Mouse (Mus musculus) liver, postnatal 0 days (tissue): ENCODE data around the gene Tmem171.

Source experiments
- CTCF ChIP-seq: sonication (generic); IDR thresholded peaks from 2 replicates; pipeline ENCODE4 v1.5.1; 2016; ENCODE audit warnings: antibody characterized with exemption, low read depth
- EP300 ChIP-seq: IDR thresholded peaks from 2 replicates; pipeline ENCODE4 v1.6.1; 2016; ENCODE audit warnings: antibody characterized with exemption, low read depth, mild to moderate bottlenecking

DNA sequence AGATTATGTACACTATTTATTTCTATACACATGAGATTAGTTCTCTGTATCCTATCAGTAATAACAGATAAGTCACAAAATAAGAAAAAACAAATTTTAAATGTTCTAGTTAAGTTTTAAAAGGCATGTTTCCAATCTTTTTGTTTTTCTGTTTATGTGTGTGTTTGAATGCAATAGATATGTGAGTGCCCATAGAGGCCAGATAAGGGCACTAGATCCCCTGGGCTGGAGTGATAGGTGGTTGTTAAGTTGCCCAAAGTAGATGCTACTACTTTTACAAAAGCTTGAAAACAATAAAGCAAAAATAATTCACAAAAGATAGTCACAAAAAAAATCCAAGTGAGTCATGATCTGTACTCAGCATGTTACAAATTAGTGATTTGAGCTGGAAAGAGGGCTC, 49.2 kb upstream of the Tmem171 start:
- TF ChIP-seq CTCF, result no peak
- no peak; the same call in 1 of the 2 replicates for TF ChIP-seq EP300
